Mouse (Mus musculus): ENCODE measurements at regions not wholly inside any gene's neighbourhood (a gene's known extent, or its start where the extent isn't known, plus 50 kb on each side); places are given as distances from the start of the nearest gene placed in this dataset.
"Not testable (repeated sequence)": the region's sequence is repeated elsewhere in the genome, so short reads cannot be mapped to it uniquely, and the experiment has no call there.

- Histone ChIP-seq H3K27ac (no peak overlapping the region), H3K4me3 (no peak overlapping the region)
- TF ChIP-seq CTCF (conservative IDR thresholded peaks at IDR 0.05) = no peak
- DNase-seq (ENCODE audit: low spot score in 2 of 2) = no peak
These were observed 1163.5 kb downstream of the Hace1 start for GRCm38 (mm10) chr10:46741098-46741497.

GRCm38 (mm10) chr10:46742131-46742530, 1164.5 kb downstream of the Hace1 start:
- no peak for DNase-seq (ENCODE audit: low spot score in 2 of 2)

GRCm38 (mm10) chr10:46760923-46761322, 1183.3 kb downstream of the Hace1 start:
- no peak for TF ChIP-seq CTCF (conservative IDR thresholded peaks at IDR 0.05)
- no peak overlapping the region for H3K27ac ChIP-seq
- H3K4me3 ChIP-seq = no peak overlapping the region
- no peak for DNase-seq (ENCODE audit: low spot score in 2 of 2)

More at GRCm38 (mm10) chr10:46742131-46742530, 1164.5 kb downstream of the Hace1 start:
- no peak for TF ChIP-seq CTCF (conservative IDR thresholded peaks at IDR 0.05)
- H3K27ac ChIP-seq = no peak overlapping the region
- H3K4me3 ChIP-seq = no peak overlapping the region

- no peak overlapping the region for H3K27ac ChIP-seq
- DNase-seq (ENCODE audit: low spot score in 2 of 2) = no peak
- no peak for TF ChIP-seq CTCF (conservative IDR thresholded peaks at IDR 0.05)
- H3K4me3 ChIP-seq = no peak overlapping the region
These were observed 1201.1 kb downstream of the Hace1 start for GRCm38 (mm10) chr10:46778729-46779128.

GRCm38 (mm10) chr10:46785723-46786122, 1208.1 kb downstream of the Hace1 start:
- not testable (repeated sequence) for DNase-seq (ENCODE audit: low spot score in 2 of 2); H3K27ac ChIP-seq; H3K4me3 ChIP-seq

- no peak overlapping the region for H3K4me3 ChIP-seq
- H3K27ac ChIP-seq = no peak overlapping the region
- no peak for TF ChIP-seq CTCF (conservative IDR thresholded peaks at IDR 0.05)
- DNase-seq (ENCODE audit: low spot score in 2 of 2) = no peak
These were observed 1236.6 kb downstream of the Hace1 start for GRCm38 (mm10) chr10:46814271-46814670.

GRCm38 (mm10) chr10:46819133-46819532, 1241.5 kb downstream of the Hace1 start:
- DNase-seq (ENCODE audit: low spot score in 2 of 2) = no peak
- Histone ChIP-seq H3K4me3 (no peak overlapping the region), H3K27ac (no peak overlapping the region)
- no peak for TF ChIP-seq CTCF (conservative IDR thresholded peaks at IDR 0.05)

- no peak for TF ChIP-seq CTCF (conservative IDR thresholded peaks at IDR 0.05)
- no peak overlapping the region for H3K27ac ChIP-seq
- no peak for DNase-seq (ENCODE audit: low spot score in 2 of 2)
- no peak overlapping the region for H3K4me3 ChIP-seq
These were observed 1242.3 kb downstream of the Hace1 start for GRCm38 (mm10) chr10:46819965-46820364.

GRCm38 (mm10) chr10:46823837-46824236, 1246.2 kb downstream of the Hace1 start:
- no peak overlapping the region for H3K4me3 ChIP-seq
- no peak overlapping the region for H3K27ac ChIP-seq
- DNase-seq (ENCODE audit: low spot score in 2 of 2) = no peak
- no peak for TF ChIP-seq CTCF (conservative IDR thresholded peaks at IDR 0.05)

- H3K4me3 ChIP-seq = no peak overlapping the region
- H3K27ac ChIP-seq = no peak overlapping the region
- TF ChIP-seq CTCF (conservative IDR thresholded peaks at IDR 0.05) = no peak
- no peak for DNase-seq (ENCODE audit: low spot score in 2 of 2)
These were observed 1248.4 kb downstream of the Hace1 start for GRCm38 (mm10) chr10:46826012-46826411.

GRCm38 (mm10) chr10:46826639-46827038, 1249.0 kb downstream of the Hace1 start:
- Histone ChIP-seq H3K27ac (no peak overlapping the region), H3K4me3 (no peak overlapping the region)
- peak; percentile 54 to 88 for DNase-seq (ENCODE audit: low spot score in 2 of 2)
- no peak for TF ChIP-seq CTCF (conservative IDR thresholded peaks at IDR 0.05)

GRCm38 (mm10) chr10:46827109-46827812, 1249.6 kb downstream of the Hace1 start:
- DNase-seq (ENCODE audit: low spot score in 2 of 2) = peak in 1 of 2 experiments; percentile 13
- TF ChIP-seq CTCF (conservative IDR thresholded peaks at IDR 0.05) = peak; percentile 76
- no peak overlapping the region for H3K4me3 ChIP-seq
- H3K27ac ChIP-seq = no peak overlapping the region

- DNase-seq (ENCODE audit: low spot score in 2 of 2) = no peak
- Histone ChIP-seq H3K4me3 (no peak overlapping the region), H3K27ac (no peak overlapping the region)
- TF ChIP-seq CTCF (conservative IDR thresholded peaks at IDR 0.05) = no peak
These were observed 1250.5 kb downstream of the Hace1 start for GRCm38 (mm10) chr10:46828164-46828563.

GRCm38 (mm10) chr10:46845578-46846314, 1268.1 kb downstream of the Hace1 start:
- DNase-seq (ENCODE audit: low spot score in 2 of 2) = no peak
- no peak overlapping the region for H3K4me3 ChIP-seq
- H3K27ac ChIP-seq = no peak overlapping the region
- TF ChIP-seq CTCF (conservative IDR thresholded peaks at IDR 0.05) = no peak

Measured in layer of hippocampus, adult 2 months (tissue).